Mouse (Mus musculus) mature B cell (primary cell): ENCODE measurements around the gene Amtn.
"Not testable (repeated sequence)": the region's sequence is repeated elsewhere in the genome, so short reads cannot be mapped to it uniquely, and the experiment has no call there.

Source experiments
- in situ Hi-C: fragments of 300-500 bp; cut with MboI; formaldehyde crosslinking; loops from 2 replicates; pipeline ENCODE4 v1.14.3; 2019

Gene Amtn

DNA sequence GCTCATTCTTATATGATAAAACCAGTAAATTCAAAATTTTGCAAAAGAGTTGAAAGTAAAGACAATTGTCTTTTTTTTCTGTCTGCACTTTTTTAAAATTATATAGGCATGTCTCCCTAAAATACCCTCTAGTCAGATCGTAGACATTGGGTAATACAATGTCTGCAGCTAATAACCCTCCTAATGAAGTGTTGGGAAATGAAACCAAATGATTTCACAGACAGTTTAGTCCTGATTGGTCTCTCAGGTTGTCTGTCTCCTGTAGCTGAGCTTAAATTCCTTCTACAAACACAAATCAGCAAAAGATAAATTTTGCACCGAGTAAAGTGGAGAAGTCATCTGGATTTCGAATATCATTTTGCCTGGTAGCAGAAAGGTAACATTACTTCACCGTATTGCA, at the start of gene Amtn:
Gene Amtn, plus strand, starts transcription at position 301 of the 400 bp plus-strand sequence.
- in situ Hi-C loops: no loop called here

DNA sequence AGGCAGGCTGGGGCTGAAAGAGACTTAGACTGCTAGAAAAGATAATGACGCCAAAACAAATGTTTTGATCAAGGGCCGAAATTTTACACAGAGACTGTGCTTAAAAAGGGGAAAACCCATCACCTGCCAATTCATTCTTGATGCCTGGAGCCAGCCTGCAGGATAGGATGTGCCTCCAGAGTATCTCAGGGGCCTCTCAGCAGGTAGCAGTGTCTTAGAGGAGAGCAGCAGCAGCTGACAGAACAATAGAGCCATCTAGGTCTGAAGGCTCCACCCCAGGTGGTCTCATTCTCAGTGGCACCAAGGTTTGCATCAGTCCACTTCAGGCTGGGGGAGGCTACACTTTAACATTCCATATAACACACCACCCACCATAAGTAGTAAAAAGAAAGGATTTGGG, 27.4 kb upstream of the Amtn start:
- in situ Hi-C loops: not testable (repeated sequence)

DNA sequence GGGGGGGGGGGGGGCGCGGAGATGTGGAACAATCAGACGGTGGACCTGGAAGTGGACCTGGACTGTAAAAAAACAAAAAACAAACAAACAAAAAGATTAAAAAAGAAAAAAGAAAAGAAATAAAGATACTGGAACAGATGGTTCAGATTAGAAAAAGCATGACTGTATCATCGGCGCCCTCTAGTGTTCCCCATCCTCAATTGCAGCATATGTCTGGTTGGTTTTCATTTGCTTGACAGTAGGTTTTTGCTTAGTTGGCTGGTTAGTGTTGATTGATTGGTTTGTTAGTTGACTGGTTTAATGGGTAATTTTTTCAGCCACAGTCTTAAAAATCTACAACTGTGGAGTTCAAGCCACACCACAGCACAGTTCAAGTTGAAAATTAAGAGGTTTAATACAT, 11.1 kb upstream of the Amtn start:
- in situ Hi-C loops: no loop called here

DNA sequence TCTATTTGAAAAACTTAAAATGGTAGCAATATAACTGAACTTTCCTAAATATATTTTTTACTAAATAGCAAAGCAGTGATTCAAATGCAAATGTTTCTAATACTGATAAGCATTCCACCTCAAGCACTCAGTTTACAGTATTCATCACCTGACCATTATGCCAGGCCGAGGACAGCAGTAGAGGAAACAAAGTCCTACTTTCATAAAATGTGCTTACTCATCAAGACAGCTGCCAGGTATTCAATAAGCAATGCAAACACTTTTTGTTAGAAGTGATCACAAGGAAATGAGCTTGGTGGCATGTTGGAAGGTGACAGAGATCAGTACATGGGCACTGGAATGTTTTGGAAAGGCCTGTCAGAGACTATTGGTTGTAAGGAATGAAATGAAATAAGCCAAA, 9.0 kb upstream of the Amtn start:
- in situ Hi-C loops: no loop called here

DNA sequence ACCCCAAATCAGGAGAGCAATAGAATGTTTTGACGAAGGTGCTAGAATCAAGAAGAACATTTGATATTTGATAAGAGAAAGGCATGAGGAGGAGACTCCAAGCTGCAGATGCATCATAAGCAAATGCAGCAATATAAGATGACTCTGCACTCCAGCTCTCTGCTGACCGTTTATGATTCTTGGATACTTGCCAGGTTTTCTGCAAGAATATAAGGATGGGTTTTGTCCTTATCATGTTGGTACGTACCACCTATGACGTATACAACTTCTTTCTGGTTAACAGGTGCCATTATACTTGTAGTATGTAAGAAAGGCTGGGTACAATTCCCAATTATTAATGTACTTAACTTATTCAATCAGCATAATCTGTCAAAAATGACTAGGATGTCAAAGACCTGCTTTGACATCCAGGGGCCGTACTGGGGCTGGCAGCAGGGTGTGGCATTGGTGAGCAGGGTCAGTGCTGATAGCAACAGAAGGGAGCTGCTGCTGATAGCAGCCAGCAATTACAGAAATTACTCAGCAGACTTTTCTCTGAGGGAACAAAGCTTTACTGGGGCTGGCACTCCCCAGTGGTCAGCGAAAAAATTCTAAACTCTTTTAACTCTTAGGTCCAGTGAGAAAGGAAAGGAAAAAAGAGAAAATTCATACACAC, 5.2 kb upstream of the Amtn start:
- in situ Hi-C loops: no loop called here

DNA sequence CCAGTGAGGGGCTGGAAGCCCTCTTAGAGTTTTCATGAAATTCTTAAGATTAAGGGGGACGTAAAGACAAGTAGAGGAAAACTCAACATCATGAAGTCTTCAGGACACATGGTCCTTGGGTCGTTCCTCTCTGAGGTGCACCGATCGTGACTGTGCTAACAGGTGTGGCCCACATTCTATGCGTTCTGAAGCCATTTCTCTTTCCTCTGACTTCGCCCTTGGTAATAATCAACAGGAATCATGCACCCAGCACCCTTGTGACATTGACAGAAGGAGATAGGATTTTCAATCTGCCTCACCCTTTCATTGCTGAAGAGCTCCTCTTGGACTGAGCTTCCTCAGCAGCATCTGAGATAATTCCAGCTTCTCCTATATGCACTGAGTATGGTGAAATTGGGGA, 3.3 kb upstream of the Amtn start:
- in situ Hi-C loops: no loop called here

DNA sequence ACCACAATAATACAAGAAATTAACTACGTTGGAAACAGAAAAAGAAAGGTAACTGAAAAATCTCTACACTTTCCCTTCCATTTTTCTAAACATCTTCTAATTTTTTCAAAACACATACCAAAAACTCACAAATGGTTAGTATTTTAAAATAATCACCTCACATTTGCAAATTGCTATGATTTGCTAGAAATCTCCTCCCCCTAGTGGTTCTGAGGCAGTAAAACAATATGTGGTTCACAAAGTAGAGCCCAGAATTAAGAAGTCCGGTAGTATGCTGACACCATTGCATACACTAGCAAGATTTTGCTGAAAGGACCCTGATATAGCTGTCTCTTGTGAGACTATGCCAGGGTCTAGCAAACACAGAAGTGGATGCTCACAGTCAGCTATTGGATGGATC, 16.1 kb downstream of the Amtn start:
- in situ Hi-C loops: not testable (repeated sequence)

DNA sequence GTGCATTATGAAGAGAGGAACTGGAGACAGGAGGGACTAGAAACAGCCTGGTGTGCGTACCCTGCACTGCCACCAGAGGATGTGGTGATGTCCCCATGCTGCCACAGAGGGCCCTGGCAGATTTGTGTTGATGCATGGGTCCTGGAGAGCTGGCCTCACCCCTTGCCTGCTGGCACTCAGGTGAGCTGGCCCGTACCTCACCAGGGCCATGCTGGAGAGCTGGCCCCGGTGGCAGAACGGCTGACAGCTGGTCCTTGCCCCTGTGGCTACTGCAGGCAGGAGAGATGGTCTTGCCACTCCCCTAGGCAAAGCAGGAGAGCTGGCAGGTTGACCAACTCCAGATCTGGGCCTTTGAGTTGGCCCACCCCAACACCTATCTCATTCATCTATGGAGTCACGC, 22.7 kb downstream of the Amtn start:
- in situ Hi-C loops: no loop called here

DNA sequence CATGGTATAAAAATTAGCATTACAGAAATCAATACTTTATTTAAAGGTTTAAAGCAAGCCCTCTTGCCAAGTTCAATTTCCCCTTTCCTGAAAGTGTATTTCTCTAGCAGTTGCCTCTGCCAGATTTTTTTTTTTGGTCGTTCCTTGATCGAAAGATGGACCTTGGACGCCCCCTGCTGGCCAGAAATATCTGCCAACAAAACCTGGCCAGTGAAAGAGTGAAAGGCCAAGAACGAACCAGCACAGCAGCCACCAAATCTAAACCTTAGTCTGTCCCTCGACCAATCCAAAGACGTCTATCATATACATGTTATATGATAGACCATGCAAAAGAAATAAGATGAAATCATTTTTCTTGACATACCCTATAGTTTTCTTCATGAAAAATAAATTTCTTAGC, 23.9 kb downstream of the Amtn start:
- in situ Hi-C loops: no loop called here

DNA sequence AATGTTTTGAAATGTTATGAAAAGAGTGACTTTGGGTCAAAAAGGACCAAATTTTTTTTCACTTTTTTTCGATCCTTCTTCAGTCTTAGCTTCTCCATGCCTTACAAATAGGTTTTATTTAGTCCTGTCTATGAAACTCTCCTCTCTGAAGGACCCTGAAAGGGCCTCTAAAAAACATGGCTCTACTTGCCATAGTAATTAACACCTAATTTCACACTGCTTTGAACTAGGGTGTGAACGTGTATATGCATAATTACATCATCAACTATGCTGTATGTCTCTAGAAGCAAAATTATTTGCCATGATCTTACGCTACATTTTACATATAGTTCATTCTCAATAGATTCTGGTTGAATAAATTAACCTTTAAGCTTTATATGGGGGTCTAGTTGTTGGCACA, 25.6 kb downstream of the Amtn start:
- in situ Hi-C loops: no loop called here

DNA sequence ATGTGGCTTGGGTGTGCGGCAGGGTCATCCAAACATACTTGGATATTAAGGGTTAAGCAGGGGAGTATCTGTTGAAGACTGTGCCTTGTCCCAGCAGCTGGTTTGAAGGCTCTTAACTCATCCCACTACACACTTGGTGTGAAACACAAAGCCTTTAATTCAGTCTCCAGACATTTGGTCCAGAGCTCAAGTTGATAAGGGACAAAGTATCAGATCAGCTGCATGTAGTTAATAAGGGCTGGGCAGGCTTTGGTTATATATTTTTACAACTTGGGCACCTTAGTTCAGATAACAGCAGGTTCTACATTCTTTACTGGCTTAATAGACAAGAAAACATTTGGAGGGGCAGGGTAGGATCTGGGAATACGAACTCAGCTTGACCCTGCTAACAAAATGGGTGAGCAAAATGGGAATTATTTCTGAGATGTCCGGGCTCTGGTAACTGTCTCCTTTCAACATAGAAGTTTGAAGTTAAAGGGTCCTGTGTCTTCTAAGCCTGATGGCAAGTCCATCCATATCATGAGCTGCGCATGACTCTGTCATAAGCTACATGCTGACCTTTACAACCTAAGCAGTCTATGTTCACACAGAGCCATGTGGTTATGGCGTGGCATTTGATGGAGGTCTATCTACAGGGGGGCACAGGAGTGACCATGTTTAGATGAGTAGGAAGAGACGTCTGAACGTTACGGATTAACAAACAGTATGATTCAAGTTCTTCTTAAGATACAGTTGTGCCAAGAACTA, 44.6 kb downstream of the Amtn start:
- in situ Hi-C loops: no loop called here

DNA sequence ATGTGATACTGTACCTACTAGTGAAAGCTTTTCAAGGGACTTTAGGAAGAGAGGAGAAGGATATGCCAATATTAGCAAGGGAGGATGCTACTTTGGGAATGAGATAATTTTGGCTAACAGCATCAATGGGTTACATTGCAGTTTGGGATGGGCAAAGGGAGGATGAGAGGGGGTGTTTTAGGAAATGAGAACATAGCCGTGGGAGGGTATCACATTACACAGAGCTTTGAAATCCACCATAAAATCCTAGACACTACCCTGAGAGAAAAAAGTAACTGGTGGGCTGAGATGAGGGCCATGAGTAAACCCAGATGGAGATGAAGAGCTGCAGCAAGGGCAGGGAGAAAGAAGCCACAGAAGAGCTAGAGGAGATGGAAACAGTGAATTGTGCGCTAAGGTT, 49.0 kb downstream of the Amtn start:
- in situ Hi-C loops: not testable (repeated sequence)

DNA sequence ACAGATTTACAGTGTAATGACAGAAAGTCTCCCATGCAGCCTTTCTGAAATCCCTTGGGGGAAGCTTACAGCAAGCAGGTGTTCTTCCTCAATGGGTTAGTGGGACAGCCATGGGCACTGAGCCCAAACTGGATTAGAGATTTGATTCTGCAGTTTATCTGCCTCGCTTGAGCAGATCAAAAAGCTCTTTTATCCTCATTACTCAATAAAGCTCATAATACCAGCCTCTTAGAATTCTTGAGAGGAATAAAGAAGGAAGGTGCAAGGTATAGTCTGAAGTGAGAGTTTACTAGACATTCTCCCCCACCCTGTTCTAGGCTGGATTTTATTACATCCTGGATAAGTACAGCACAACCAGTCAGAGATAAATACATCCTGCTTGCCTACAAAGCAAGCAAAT, 50.8 kb downstream of the Amtn start:
- in situ Hi-C loops: no loop called here
